Mouse (Mus musculus) urinary bladder, adult 2 months (tissue): ENCODE measurements at regions not wholly inside any gene's neighbourhood (a gene's known extent, or its start where the extent isn't known, plus 50 kb on each side); places are given as distances from the start of the nearest gene placed in this dataset.

Experiments used
- DNase-seq: peaks from one replicate; pipeline ENCODE4 v3.0.0; 2022; ENCODE audit warnings: low spot score

DNA sequence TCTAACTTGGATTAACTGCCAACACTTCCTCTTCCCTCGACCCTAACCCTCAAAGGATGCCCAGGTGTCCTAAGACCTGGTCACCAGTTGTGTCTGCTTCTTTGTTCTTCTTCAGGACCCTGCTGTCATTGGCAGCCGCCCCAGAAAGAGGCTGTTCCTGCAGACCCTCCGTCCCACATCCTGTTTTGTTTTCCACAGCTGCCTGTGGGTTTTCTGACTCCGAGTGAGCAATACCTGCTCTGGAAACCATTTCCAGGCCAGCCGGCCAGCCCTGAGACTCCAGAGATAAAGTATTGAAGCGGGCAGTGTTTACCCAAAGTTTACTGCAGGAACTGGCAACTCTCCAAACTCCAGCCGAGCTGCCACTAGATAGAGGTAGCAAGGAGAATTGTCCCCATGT lies 337.2 kb upstream of the Noct start:
- no peak for DNase-seq

DNA sequence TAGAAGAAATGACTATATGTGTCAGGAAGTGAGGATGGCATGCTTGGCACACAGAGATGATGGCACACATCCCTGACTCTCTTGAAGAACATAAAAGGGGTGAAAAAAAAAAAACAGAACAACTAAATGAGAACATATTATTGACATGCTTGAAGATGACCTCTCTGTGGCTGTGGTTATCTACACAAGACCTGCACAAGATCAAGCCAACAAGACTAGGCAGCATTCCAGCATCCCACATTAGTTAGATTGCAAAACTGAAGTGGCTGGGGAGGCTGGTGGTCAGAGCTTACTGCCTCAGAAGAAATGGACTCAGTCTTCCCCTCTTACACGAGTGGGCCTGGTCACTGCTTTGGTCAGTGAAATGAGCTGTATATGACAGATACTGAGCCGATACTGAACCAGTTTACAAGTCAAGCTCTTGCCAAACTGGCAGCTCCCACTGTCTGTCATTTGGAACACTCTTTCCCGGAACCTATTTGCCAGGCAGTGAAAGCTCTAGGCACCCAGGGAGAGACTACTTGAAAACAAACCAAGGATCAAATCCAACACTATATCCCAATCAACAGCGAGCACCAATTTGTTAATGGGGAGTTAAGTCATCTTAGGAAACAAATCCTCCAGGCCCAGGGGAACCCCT lies 335.6 kb upstream of the Noct start:
- no peak for DNase-seq

DNA sequence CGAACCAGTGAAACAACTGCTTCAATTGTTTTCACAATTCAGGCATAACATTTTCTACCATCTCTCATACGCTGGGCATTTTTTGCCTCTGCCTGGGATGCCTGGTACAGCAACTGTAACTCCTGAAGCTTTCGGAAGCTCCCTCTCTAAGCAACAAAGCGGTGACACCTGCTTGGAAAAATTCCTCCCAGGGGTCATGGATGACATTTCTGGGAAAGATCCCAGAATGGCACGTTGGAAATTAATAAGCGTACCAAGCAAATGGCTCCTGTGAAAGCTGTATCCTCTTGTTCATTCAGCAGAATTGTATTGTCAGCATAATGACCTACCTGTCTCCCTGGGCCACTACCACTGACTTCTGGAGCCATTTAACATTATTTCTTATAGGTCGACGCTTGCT lies 333.7 kb upstream of the Noct start:
- DNase-seq, result no peak

DNA sequence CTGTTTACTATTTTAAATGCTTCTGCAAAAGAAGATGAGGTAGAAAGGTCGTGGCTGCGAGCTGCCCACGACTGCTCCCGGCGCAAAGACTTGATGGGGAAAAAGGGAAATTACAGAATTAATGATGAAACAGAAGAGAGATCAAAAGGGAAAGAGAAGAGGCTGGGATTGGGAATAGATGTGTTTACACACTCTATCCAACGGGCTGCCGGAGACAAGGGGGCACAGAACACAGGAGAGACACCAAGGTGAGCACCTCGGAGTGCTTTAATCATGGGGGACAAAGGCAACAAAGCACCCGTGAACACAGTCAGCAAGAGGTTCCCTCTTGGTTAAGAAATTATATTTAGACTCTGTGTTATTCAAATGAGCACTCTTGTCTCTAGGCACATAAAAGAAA lies 326.1 kb upstream of the Noct start:
- DNase-seq, result no peak

DNA sequence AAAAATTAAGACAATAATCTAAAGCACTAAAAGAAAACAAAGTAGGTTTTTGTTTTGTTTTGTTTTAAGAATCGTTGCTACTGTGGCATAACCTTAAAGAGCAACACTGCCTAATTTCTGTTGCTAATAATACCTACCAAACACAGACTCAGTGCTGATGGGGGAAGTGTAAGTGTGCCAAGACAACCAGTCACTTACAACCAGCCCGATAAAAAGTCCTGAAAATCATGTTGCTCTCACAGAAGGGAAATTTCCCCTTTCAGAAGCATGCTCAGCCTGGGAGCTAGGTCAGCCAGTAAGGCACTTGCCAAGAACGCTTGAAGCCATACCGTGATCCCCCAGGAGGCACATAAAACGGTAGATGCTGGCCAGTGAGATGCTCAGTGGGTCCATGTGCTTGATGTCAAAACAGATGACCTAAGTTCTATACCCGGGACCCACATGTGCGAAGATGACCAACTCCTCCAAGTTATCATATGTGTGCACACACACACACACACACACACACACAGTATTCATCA lies 324.4 kb upstream of the Noct start:
- no peak for DNase-seq

DNA sequence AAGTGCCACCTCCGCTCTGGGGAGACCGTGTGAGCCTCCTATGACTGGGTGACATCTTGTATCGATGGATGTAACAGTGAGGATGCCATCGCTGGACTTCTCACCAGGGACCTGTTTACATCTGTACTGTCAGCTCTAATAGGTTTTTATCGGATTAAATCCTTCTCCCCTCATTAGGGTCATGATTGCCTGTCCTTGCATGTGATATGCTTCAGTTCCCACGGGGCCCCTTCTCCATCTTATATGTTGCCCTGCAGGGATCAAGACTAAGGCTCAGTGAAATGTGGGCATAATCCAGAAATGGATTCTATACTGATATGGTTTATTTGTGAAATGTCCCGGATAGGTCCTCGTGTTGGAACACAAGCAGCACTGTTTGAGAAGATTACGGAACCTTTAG lies 323.7 kb upstream of the Noct start:
- DNase-seq, result no peak

DNA sequence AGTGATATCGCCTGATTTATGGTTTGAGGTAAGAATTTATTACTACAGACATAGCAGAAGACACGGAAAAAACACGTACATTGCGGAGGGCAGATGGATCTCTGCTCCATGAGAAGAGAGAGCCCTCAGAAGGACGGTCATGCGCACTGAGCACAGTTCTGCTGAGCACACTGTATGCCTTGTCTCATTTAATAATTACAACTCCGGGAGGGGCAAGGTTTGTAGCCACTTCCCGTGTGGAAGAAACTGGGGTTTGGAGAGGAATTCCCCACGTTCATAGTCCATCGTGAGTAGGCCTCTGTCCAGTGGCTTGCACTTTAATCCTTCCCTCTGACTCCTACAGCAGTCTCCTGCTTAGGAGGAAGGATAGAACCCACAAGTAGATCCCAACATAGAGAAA lies 322.9 kb upstream of the Noct start:
- DNase-seq, result no peak

DNA sequence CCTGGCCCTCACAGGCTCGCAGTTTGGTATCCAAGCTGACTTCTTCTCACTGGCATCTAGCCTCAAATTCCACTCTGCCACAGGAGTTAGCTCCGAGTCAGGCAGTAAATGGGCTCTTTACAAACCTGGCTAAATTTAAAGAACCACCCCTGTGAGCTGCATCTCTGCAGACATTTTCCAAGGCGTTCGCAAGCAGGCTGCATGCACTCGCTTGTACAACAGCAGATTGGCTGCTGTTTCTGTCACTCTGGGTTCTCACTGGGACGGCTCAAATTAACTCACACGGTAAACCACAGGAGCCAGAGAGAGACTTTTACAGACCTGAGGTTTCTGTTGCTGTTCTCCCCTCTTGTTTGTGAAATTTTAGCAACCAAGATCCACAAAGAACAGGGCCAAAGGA lies 321.3 kb upstream of the Noct start:
- no peak for DNase-seq

DNA sequence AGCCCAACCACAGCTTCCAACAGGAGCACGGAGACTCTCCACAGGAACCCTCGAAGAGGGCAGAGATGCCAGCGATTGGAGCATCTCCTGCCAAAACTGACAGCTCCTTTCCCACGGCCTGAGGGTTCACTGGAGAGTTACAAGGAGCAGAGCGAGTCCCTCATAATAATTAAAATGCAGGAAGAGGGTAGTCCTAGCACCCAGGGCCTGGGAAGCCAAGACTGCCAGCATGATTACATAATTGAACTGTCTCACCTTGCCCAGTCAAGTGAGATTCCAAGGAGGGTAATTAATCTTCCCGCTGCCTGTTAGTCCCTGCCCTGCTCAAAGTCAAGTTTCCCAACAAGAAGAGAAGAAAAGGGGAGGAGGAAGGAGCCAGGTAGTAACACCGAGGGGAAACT lies 319.5 kb upstream of the Noct start:
- DNase-seq, result no peak

DNA sequence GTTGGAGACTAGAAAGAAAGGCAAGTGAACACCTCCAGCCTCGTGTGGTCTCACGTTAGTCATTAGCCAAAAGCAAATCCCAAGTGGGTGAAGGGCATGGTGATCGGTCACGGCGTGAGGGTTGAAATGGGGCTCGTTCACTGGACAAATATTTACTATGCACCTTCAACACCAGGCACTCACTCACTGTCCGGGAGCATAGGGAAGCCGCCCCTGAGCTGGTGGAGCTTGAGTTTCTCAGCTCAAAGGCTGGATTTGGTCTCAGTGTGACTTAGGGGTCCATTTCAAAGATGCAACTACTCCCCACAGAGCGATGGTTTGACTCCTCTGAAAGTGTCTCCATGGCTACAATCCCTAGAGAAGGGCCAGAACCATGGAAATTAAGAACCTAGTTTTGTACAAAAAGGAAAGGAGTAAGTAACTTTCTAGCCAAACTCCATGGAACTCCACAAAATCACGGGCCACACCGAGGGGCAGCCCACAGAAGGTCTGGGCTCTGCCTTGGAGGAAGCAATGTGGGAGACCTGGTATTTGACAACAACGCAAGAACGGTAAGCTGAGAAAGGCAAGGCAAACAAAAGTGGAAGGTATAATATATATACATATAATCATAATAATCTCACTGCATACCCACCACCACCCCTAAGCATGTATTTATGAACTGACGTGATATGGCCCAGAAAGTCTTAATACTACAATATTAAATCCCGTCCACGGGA lies 318.8 kb upstream of the Noct start:
- DNase-seq, result no peak

DNA sequence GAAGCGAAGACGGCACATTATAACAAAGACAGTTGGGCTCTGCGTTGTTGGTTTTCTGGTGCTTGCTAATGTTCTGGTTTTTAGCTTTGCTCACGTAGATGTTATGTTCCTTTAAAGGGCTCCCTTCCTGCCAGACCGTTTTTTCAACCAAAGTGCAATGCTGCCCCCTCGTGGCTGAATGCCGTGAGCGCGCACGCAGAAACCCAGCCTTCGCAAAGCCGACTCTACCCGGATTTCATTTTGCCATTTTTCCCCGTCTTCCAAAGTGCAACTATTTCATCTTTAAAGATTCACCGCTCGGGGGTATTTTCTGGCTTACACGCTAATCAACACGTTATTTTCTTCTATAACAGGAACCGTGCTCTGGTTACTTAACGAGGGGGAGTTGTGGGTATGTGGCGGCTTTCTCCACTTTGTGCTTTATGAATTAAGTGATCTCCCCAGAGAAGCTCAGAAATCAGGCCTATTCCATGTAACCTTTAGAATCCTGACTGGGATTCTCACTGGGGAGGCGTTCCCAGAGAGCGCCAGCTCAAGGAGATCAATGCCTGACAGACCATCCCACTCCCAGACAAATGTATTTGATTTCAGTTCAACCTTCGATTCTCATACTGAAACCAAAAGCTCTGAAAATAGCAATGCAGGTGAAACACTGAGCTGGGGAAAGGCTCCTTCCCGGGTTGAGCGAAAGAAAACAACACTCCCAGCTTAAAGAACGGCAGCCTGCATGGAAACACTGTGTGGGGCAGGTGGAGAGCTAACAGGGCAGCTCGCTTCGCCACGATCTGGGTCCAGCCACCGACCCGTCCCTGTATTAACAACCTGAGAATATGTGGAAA lies 318.0 kb upstream of the Noct start:
- peak; percentile 91 for DNase-seq

DNA sequence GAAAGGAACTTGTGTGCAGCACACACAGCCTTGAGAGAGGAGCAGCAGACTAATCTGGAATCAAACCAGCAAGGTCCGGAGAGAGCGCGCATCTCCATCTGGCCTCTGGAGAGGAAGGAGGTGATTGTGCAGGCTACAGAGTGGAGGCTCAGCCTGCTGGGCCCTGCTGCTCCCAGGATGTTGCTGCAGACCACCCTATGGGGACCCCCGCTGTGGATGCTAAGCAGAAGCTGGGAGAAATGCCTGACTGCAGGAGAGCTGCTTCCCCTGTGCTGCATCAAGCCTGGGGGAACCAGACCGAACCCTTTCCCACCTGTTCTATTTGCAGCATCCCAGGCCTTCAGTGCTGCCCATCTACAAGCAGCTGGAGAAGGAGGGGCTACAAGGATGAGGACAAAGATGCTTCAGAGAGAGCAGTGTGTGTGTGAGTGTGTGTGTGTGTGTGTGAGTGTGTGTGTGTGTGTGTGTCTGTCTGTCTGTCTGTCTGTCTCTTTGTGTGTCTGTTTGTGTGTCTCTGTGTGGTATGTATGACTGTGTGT lies 311.2 kb upstream of the Noct start:
- no peak for DNase-seq

DNA sequence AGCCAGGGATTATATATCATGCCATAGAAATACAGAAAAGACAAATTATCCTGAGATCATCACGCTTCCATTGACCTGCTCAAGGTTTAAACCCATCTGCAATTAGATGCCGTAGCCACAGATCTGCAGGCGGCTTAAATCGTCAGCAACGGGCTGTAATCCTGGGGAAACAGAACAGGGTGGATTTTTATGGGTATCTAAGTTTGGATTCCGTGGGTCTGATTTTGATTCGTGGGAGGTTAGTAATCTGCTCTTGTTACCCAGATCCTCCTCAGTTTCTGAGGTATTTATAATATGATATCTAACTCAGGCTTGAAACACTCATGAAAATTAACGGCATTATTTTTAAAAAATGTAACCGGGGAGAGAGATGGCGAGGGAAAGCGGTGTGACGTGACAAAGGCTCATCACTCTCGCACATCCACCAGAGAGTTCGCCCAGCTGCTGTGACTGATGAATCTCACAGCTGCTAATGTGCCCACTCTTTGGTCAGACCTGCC lies 309.3 kb upstream of the Noct start:
- DNase-seq, result no peak

DNA sequence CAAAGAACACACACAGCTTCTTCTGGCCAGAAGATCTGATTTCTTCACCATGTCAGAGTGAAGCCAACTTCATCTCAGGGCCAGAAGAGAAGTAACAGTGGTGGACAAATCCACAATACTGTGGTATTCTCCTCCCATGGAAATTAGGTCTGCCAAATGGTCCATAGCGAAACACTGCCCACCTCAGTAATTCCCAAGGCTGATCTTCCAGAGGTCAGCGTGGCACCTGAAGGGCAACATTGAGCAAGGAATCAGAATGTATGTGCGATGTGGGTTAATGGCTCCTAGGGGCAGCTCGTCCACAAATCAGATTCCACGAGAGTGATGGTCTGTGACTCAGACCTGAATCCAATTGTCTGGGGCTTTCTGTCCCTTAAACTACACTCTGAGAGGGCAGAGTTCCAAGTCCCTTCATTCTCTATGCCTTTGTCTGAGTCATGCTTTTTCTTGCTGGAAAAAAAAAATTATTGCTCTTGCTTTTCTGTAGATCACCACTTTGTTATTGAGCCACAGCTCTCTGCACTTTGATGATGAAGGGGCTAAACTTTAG lies 307.9 kb upstream of the Noct start:
- no peak for DNase-seq

DNA sequence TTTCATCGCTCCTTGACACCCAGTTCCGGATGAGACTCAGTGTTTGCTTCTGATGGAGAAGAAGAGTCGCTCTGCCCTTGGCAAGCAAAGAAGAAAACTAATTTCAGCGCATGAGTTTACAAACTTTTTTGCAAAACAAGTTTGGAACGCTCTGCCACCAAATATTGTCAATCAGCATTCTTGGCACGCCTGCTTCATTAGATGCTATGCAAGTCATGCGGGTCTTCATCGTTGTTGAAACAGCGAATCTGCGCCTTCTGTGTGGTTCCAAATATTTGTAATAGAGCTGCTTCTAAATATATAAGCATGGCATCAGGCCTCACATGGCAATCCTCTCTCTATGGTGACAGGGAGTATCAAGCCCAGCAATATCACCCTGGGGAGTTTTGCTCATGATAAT lies 301.9 kb upstream of the Noct start:
- DNase-seq, result no peak

DNA sequence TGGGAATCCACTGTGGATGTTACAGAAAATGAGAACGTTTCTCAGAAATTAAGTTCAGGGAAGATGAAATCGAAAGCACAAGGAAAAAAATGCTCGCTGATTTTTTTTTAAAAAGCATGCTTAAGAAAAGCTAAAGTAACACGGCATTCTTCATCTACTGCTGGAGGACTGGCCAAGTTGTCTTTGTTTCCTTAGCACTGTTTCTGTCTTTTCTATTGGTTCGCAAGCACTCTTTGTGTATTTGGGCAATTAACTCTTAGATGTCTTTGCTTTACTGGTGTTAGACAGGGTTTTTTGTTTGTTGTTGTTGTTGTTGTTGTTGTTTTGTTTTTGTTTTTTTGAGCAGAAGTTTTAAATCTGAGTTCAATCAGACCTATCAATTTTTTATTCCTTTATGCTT lies 301.4 kb upstream of the Noct start:
- no peak for DNase-seq

DNA sequence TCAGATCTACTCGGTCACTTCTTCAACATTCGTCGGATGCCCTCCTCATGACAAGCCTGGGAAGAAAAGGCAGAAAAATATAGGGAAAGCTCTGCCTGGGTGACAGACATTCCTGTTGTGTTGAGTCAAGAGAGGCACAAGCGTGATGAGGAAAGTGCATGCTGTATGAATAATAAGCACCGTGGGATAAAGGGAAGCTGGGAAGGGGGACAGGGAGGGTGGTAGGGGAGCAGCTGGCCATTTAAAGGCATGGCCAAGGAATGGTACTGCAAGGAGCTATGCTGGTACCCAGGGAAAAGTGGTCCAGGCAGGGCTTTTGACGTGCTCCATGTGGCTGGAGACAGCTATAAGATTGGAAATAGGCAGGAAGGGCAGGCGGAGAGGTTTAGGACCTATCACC lies 300.9 kb upstream of the Noct start:
- no peak for DNase-seq

DNA sequence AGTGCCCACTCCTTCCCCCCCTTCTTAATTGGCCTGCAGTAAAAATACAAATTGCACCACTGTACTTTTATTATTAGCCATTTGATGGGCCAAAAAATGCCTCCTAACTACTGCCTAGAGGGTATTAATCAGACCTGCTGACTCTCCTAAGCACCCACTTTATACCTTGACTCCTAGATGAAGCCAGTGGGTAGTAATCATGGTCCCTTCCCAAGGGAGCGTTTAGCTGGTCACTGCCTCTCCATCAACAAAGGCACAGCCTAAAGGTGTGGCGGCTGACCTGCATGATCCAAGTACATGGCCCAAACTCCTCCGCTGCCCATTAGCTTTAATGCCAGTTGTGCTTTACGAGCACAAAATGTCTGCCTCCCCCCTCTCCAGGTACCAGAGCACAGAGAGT lies 296.9 kb upstream of the Noct start:
- no peak for DNase-seq

DNA sequence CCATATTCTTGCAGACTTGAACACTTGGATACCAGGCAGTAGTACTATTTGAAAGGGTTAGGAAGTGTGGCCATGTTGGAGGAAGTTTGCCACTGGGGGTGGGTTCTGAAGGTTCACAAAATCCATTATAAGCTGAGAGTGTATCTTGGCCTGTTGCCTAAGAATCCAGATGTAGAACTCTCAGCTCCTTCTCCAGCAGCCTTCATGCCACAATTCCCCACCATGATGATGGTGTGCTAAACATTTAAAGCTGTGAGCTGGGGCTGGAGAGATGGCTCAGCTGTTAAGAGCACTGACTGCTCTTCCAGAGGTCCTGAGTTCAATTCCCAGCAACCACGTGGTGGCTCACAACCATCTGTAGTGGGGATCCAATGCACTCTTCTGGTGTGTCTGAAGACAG lies 295.2 kb upstream of the Noct start:
- DNase-seq, result no peak

DNA sequence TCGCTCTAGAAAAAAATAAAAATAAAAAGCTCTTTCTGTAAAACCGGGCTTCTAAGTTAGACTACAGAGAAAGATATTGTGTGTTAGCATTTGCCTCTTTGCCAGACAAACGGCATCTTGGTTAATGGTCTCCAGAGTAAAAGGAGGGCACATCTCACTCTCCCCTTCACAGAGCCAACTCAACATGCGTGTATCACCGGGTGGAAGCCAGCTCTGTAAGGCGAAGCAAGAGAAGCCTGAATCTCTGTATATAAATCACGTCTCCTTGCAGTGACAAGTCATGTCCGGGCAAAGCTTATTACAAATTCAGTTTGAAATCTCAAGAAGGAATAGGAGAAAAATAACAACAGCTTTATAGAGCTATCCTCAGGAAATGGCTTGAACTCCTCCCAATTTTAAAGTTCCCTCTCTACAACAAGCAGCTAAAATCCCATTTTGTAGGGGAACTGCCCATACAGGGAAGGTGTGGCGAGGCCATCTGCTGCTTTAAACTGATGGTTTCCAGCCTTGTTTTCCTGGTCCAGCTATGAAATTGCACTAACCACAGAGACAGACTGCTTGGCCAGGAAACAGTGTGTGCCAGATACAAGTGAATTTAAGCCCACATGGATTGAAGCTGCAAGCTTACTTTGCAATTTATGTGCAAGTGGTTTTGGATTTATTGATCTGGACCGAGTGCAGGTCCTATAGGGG lies 291.7 kb upstream of the Noct start:
- no peak for DNase-seq

DNA sequence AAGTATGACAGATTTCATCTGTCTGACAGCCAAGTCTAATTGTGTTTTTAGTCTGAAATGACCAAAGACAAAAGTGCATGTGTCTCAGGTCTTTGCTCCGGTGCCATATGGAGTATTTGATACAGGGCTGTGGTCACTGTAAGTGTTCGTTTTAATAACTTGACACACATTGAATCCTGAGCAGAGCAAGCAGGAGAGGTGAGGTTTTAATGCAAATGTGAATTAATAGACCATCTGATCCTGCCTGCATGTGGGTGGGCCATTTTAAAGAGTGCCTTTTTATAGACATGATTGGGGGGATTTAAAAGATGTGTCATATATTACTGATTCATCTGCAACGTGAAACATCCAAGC lies 291.2 kb upstream of the Noct start:
- DNase-seq, result no peak

DNA sequence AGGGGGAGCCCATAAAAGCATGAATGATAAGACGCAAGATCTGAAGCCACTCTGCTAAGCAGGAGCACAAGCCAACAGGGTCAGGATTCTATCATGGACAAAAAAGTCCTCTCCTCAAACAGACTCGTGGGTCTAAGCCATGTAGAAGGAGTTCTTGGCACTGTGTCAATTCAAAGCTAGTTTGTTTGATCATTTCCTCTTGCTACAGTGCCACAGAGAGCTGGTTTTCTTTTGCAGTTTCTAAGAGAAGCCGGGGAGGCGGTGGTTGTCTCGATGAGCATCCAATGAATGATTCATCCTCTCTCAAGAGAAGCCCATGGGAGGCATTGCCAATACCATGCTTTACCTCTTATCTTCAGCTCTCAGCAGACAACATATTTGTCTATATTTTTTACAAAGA lies 284.6 kb upstream of the Noct start:
- no peak for DNase-seq
